Mouse (Mus musculus) G1E (cell line): ENCODE data around the gene Kcnk15.

Experiments
- CTCF ChIP-seq: IDR thresholded peaks from 2 replicates; pipeline ENCODE4 v1.5.1; 2012; ENCODE audit warnings: low read depth, low read length, inconsistent platforms, mixed read lengths
- GATA1 ChIP-seq: IDR thresholded peaks from 2 replicates; pipeline ENCODE4 v1.6.1; 2012; ENCODE audit warnings: borderline replicate concordance, low read length, inconsistent platforms, mixed read lengths
- POLR2AphosphoS5 ChIP-seq: IDR thresholded peaks from 2 replicates; pipeline ENCODE4 v1.6.1; 2012; ENCODE audit warnings: low read depth, low read length, inconsistent platforms; ENCODE audit not compliant: insufficient replicate concordance
- TAL1 ChIP-seq: conservative IDR thresholded peaks from 2 replicates; pipeline ENCODE4 v1.6.1; 2012; ENCODE audit warnings: low read depth, low read length, inconsistent platforms, mixed read lengths

GRCm38 (mm10) chr2:163895156-163895555 is 41.7 kb downstream of the Kcnk15 start:
- TF ChIP-seq CTCF (no peak), TAL1 (no peak), GATA1 (no peak), POLR2AphosphoS5 (no peak)
